Mouse (Mus musculus) spleen, adult 2 months (tissue): Measurements from ENCODE around the gene Fcho1. TPM values are rescaled to one million over a fixed set of nuclear protein-coding genes. Genes with fewer than 3 reads are reported as not detected.

Source experiments
- DNase-seq, 2 experiments: peaks; one replicate each; pipeline versions ENCODE4 v3.0.0 to v3.0.0-alpha.2; 2012 to 2021; ENCODE audit warnings: low spot score in 2 of 2, low read depth in 1 of 2
- H3K27ac ChIP-seq: fragments of 200-500 bp; 2 replicates; pipeline ENCODE4 v1.5.1; 2012; ENCODE audit warnings: low read length, inconsistent platforms; ENCODE audit not compliant: insufficient read depth
- H3K27me3 ChIP-seq: fragments of 200-500 bp; 2 replicates; pipeline ENCODE4 v1.6.1; 2012; ENCODE audit warnings: mild to moderate bottlenecking, moderate library complexity, low read length, inconsistent platforms; ENCODE audit not compliant: control insufficient read depth, insufficient read depth
- H3K36me3 ChIP-seq: fragments of 200-500 bp; 2 replicates; pipeline ENCODE4 v1.6.1; 2012; ENCODE audit warnings: mild to moderate bottlenecking, low read length, inconsistent platforms; ENCODE audit not compliant: control insufficient read depth, insufficient read depth
- H3K4me1 ChIP-seq: fragments of 200-500 bp; 2 replicates; pipeline ENCODE4 v1.6.1; 2011; ENCODE audit warnings: inconsistent platforms; ENCODE audit not compliant: control insufficient read depth, insufficient read depth, insufficient read length
- H3K4me3 ChIP-seq: fragments of 200-500 bp; 2 replicates; pipeline ENCODE4 v1.5.1; 2011; ENCODE audit warnings: mild to moderate bottlenecking, inconsistent platforms; ENCODE audit not compliant: insufficient read depth, insufficient read length; ENCODE audit errors: extremely low read depth
- CTCF ChIP-seq: fragments of 200-500 bp; IDR thresholded peaks from 2 replicates; pipeline ENCODE4 v1.5.1; 2011; ENCODE audit warnings: mild to moderate bottlenecking, inconsistent platforms; ENCODE audit not compliant: insufficient read depth, insufficient read length, insufficient replicate concordance; ENCODE audit errors: extremely low read depth
- POLR2A ChIP-seq: fragments of 200-500 bp; IDR thresholded peaks from 2 replicates; pipeline ENCODE4 v1.6.1; 2011; ENCODE audit warnings: low read depth, low read length, inconsistent platforms
- WGBS: fragments of 180-500 bp; shearing (Covaris S2); methylation state at CpG from one replicate; pipeline ENCODE4 v1.1.7; 2018; 5-methylcytosine and 5-hydroxymethylcytosine counted together
- polyA plus RNA-seq: library from polyadenylated mRNA; depleted of rRNA; stranded (reverse); fragments of >200 nt; gene quantifications from 2 replicates; pipeline ENCODE4 v1.2.3, GENCODE M21; 2012

The Fcho1 gene
- polyA plus RNA-seq, 1 experiment, result 247 TPM

DNA sequence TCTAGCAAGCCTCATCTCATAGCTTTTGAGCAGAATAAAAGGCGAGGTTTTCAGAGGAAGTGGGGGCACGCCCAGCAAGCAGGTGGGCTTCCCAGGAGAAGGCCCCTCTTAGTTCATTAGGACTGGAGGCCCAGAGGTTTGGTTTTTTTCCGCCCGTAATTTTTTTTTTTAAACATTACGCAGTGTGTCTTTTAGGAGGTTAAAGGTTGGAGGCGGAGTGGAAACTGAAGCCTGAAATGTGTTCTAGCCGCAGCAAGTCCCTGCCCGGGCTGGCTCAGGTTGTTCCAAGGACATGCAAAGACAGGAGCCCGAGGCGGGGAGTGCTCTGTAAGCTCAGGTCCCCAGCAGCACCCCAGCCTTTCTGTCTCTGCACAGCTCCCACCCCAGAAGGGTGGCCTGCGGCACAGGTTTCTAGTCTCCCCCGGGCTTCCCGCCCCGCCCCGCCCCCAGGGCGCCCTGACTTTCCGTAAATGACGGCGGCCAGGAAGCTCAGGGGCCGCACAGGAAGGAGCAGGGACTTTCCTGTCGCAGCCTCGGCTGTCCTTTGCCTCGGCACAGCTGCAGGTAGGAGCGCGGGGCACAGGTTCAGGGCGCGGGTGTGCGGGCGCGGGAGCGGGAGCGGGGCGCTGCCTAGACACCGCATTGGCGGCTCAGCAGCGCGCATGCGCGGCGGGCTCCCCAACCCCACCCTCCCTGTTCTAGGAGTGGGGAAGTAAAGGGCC lies 49.3 kb downstream of the Fcho1 start, which contains the start of gene Jak3:
Gene Jak3 (plus strand): TSS at position 277 of the 722 bp plus-strand sequence.
- WGBS, result 2% methylated on average over 40 of the region's 40 CpGs
- peaks cover 20% of the 10 kb centered on the region for H3K4me1 ChIP-seq
- no peaks in the 10 kb centered on the region for H3K27me3 ChIP-seq
- peak within 1 kb of the TSS; percentile 97 for H3K4me3 ChIP-seq
- DNase-seq, result peak; percentile 53 to 62
- H3K27ac ChIP-seq, result peak within 1 kb of the TSS; percentile 92
- H3K36me3 ChIP-seq, result peaks cover 20% of the 10 kb centered on the region
- TF ChIP-seq CTCF (no peak), POLR2A (no peak)

DNA sequence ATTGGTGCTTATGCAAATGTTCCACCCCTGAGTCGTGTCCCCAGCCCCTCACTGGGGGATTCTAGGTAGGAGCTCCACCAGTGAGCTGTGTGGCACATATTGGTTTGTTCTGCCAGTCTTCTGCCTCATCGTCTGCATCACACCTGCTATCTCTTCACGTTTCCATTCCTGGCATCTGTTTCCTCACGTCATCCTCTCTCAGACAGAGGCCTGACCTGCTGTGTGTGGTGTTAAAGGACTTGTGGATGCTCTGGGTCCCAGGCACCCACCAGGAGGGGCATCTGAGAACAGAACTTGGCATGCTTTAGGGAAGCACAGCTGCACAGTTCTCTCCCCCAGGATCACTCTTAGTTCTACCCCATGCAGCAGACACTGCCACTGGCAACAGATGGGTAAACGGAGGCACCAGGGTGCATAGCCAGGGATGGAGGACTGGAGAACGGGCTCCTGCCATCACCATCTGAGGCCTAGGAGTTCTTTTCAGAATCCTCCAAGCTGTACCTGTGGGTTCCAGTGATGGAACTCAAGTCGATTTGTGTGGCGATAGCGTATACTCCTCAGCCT lies 50.0 kb downstream of the Fcho1 start:
- TF ChIP-seq POLR2A, result no peak
- TF ChIP-seq CTCF, result no peak
- 41% methylated on average over 9 of the region's 9 CpGs for WGBS
- no peak for DNase-seq
- Histone ChIP-seq H3K4me1 (peaks cover 26% of the 10 kb centered on the region), H3K27me3 (no peaks in the 10 kb centered on the region), H3K36me3 (peaks cover 15% of the 10 kb centered on the region), H3K4me3 (no peak overlapping the region), H3K27ac (peak overlapping the region; percentile 92)

DNA sequence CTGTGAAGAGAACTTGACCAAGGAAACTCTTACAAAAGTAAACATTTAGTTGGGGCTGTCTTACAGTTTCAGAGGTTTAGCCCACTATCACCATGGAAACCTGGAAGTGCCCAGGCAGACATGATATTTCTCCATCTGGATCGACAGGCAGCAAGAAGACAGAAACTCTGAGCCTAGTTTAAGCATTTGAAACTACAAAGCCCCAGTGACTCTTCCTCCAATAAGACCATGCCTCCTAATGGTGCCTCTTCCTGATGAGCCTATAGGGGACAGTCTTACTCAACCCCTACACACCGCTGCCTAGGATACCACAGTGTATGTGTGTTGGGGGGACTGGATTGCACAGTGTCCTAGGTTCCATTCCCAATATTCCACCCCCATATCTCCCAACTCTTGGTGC lies 51.4 kb downstream of the Fcho1 start:
- TF ChIP-seq POLR2A (no peak), CTCF (no peak)
- H3K27me3 ChIP-seq, result no peaks in the 10 kb centered on the region
- H3K36me3 ChIP-seq, result peaks cover 2% of the 10 kb centered on the region; the same call in 1 of the 2 replicates
- H3K27ac ChIP-seq, result no peak overlapping the region
- no peak overlapping the region for H3K4me3 ChIP-seq
- no peak for DNase-seq
- WGBS, result 84% methylated on average over 2 of the region's 2 CpGs
- peaks cover 25% of the 10 kb centered on the region for H3K4me1 ChIP-seq

DNA sequence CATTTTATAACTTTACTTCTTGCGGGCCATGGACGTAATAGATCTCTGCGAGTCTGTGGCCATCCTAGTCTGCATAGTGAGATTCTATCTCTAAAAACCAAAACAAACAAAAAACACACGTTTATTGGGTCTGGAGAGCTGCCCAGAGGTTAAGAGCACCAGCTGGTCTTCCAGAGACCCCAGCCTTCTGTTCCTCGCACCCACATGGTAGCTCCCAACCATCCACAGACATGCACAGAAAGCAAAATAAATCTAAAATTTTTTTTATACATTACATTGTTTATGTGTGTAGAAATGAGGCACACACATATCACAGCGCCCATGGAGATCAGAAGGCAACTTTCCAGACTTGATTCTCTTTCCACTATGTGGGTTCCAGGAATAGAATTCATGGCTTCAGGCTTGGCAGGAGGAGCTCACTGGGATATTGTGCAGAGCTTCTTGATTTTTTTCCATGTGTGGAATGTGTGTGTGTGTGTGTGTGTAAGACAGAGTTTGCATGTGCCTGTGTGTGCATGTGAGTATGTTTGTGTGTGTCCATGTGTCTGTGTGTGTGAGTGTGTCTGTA lies 53.3 kb downstream of the Fcho1 start:
- WGBS, result 75% methylated on average over 6 of the region's 6 CpGs
- H3K4me3 ChIP-seq, result no peak overlapping the region
- TF ChIP-seq POLR2A, result no peak
- TF ChIP-seq CTCF, result no peak
- H3K4me1 ChIP-seq, result peaks cover 29% of the 10 kb centered on the region
- no peaks in the 10 kb centered on the region for H3K36me3 ChIP-seq
- no peak overlapping the region for H3K27ac ChIP-seq
- DNase-seq, result no peak
- no peaks in the 10 kb centered on the region for H3K27me3 ChIP-seq

DNA sequence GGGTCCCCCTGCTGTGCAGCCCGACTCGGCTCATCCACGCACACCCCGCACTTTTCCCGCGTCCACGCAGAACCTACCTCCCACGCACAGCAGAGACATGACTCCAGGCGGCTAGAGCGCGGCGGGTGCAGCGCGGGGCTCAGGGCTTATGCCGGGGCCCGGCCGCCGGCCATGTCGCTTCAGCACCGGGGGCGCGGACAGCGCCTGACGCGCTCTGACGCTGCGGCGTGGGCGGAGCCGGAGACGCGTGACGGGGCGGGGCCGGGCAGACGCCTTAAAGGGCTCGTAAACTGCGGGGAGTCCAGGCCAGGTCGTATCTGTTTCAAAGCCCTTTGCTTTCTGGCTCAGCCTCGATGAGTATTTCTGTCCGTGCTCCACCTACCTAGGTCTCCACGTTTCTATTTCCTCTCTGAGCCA lies 54.0 kb downstream of the Fcho1 start, which contains the start of gene Unc13a:
Gene Unc13a (minus strand): TSS at position 209 of the 417 bp plus-strand sequence.
- 2% methylated on average over 41 of the region's 42 CpGs for WGBS
- no peak for TF ChIP-seq CTCF
- no peak for TF ChIP-seq POLR2A
- Histone ChIP-seq H3K36me3 (no peaks in the 10 kb centered on the region), H3K4me3 (peak within 1 kb of the TSS; percentile 63), H3K27ac (no peak within 1 kb of the TSS), H3K27me3 (no peaks in the 10 kb centered on the region), H3K4me1 (peaks cover 28% of the 10 kb centered on the region)
- peak; percentile 65 to 85 for DNase-seq

DNA sequence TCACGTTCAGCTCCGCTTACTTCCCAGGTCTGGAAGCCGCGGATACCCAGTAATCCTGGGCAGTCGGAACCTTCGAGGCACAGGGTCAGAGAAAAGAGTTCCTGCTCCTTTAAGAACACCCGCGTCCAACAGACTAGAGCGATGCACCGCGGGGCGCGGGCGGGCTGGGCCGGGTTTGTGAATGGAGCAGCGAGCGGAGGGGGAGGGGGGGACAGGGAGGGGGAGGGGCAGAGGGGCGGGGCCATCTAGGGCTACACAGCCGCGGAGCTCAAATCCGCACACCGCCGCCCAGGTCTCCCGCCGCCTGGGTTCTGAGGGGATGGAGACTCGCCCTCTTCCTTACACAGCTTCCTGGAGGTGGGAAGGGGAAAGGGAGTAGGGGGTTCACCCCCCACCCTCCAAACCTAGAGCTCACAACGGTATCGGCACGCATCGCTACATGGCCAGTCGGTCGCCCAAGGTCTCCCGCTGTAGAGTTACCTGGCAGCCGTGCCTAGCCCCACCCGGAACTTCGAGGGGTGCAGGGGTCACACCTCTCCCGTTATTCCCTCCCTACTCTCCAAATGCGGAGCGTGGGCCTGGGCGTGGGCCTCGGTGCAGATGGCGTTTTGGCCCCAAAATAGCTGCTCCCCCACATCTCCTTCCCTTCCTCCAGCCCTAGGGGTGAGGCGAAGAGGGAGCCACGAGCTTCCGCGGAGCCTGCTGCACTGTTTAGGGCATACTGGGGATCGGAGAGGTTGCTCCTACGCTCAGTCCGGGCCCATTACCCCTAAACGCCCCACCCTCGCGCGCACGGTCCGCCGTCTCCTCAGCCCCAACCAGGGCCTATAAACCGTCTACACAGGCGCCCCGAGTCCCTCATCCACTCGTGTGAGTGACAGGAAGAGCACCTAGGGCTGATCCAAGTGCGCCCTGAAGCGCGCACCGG lies 54.6 kb downstream of the Fcho1 start:
- H3K4me1 ChIP-seq, result peaks cover 33% of the 10 kb centered on the region
- no peak for DNase-seq

More for the DNA sequence above, 54.6 kb downstream of the Fcho1 start:
- TF ChIP-seq CTCF, result no peak
- no peaks in the 10 kb centered on the region for H3K27me3 ChIP-seq
- H3K36me3 ChIP-seq, result no peaks in the 10 kb centered on the region
- 1% methylated on average over 60 of the region's 64 CpGs for WGBS
- no peak overlapping the region for H3K27ac ChIP-seq
- H3K4me3 ChIP-seq, result peak overlapping the region; percentile 63
